Mouse (Mus musculus) intestine, embryonic 16.5 days (tissue): ENCODE results near the gene Dhx40. TPM values are rescaled to one million over a fixed set of nuclear protein-coding genes. Genes with fewer than 3 reads are reported as not detected.
"Not testable (repeated sequence)": the region's sequence is repeated elsewhere in the genome, so short reads cannot be mapped to it uniquely, and the experiment has no call there.

Experiments
- ATAC-seq: fragments of 200-750 bp; cut with Nextera tagmentation; 2 replicates; pipeline ENCODE4 v1.8.0; 2017; ENCODE audit warnings: moderate TSS enrichment, moderate library complexity
- H3K27ac ChIP-seq: fragments of 300-500 bp; sonication (generic); 2 replicates; pipeline ENCODE4 v1.5.1; 2014; ENCODE audit warnings: mild to moderate bottlenecking, low read length
- H3K27me3 ChIP-seq: fragments of 300-500 bp; sonication (generic); replicated peaks from 2 replicates; pipeline ENCODE4 v1.6.1; 2014; ENCODE audit warnings: low read length, control low read depth, mixed read lengths; ENCODE audit not compliant: control insufficient read depth, insufficient read depth
- H3K36me3 ChIP-seq: fragments of 300-500 bp; sonication (generic); 2 replicates; pipeline ENCODE4 v1.6.1; 2014; ENCODE audit warnings: low read length, control low read depth; ENCODE audit not compliant: control insufficient read depth, insufficient read depth
- H3K4me1 ChIP-seq: fragments of 300-500 bp; sonication (generic); 2 replicates; pipeline ENCODE4 v1.6.1; 2014; ENCODE audit warnings: low read length, control low read depth, mixed read lengths; ENCODE audit not compliant: control insufficient read depth, insufficient read depth
- H3K4me2 ChIP-seq: fragments of 300-500 bp; sonication (generic); 2 replicates; pipeline ENCODE4 v1.6.1; 2014; ENCODE audit warnings: low read depth, low read length, control low read depth
- H3K4me3 ChIP-seq: fragments of 300-500 bp; sonication (generic); 2 replicates; pipeline ENCODE4 v1.5.1; 2014; ENCODE audit warnings: mild to moderate bottlenecking, low read length
- H3K9ac ChIP-seq: fragments of 300-500 bp; sonication (generic); 2 replicates; pipeline ENCODE4 v1.6.1; 2014; ENCODE audit warnings: low read depth, low read length
- H3K9me3 ChIP-seq: fragments of 300-500 bp; sonication (generic); 2 replicates; pipeline ENCODE4 v1.6.1; 2016; ENCODE audit warnings: low read length, control low read depth; ENCODE audit not compliant: control insufficient read depth
- WGBS: fragments of 180-500 bp; shearing (Covaris S2); extraction: QIAGEN DNeasy Blood & Tissue Kit; methylation state at CpG from one replicate; pipeline ENCODE4 v1.1.7; 2014; 5-methylcytosine and 5-hydroxymethylcytosine counted together
- polyA plus RNA-seq: library from polyadenylated mRNA; unstranded; fragments of >200 nt; fragmentation: Nextera tagmentation; extraction: Ambion mirVana; gene quantifications from 2 replicates; pipeline ENCODE4 v1.2.1, GENCODE M21; 2015

The Dhx40 gene
- polyA plus RNA-seq, 1 experiment from 2014 or later, result 13.2 TPM

- no peaks in the 10 kb centered on the region for H3K27me3 ChIP-seq
- H3K4me2 ChIP-seq, result no peak overlapping the region
- no peak overlapping the region for H3K9ac ChIP-seq
- H3K4me3 ChIP-seq, result no peak overlapping the region
- H3K4me1 ChIP-seq, result peaks cover 29% of the 10 kb centered on the region
- ATAC-seq, result 0 out of 2 replicates have a peak, but pooled peaks have one; percentile 40
- no peak overlapping the region for H3K27ac ChIP-seq
- H3K9me3 ChIP-seq, result no peaks in the 10 kb centered on the region
- H3K36me3 ChIP-seq, result no peaks in the 10 kb centered on the region
- 37% methylated on average over 2 of the region's 2 CpGs for WGBS
Observed at GRCm38 (mm10) chr11:86742605-86743004, 64.9 kb downstream of the Dhx40 start.

GRCm38 (mm10) chr11:86741505-86741904, 66.0 kb downstream of the Dhx40 start:
- Histone ChIP-seq H3K36me3 (no peaks in the 10 kb centered on the region), H3K4me2 (no peak overlapping the region), H3K9ac (no peak overlapping the region), H3K27me3 (no peaks in the 10 kb centered on the region), H3K4me3 (no peak overlapping the region), H3K27ac (no peak overlapping the region), H3K9me3 (no peaks in the 10 kb centered on the region), H3K4me1 (peaks cover 25% of the 10 kb centered on the region)
- no peak for ATAC-seq
- 91% methylated on average over 5 of the region's 5 CpGs for WGBS

- no peaks in the 10 kb centered on the region for H3K27me3 ChIP-seq
- H3K36me3 ChIP-seq, result no peaks in the 10 kb centered on the region
- peaks cover 11% of the 10 kb centered on the region for H3K4me1 ChIP-seq
- WGBS, result 67% methylated on average over 2 of the region's 2 CpGs
- peak; percentile 58; the same call in 1 of the 2 replicates for ATAC-seq
- H3K9ac ChIP-seq, result no peak overlapping the region
- no peak overlapping the region for H3K4me3 ChIP-seq
- no peak overlapping the region for H3K4me2 ChIP-seq
- H3K9me3 ChIP-seq, result no peaks in the 10 kb centered on the region
- H3K27ac ChIP-seq, result peak overlapping the region; percentile 36; the same call in 1 of the 2 replicates
Observed at GRCm38 (mm10) chr11:86739470-86739869, 68.1 kb downstream of the Dhx40 start.

- H3K4me2 ChIP-seq, result no peak overlapping the region
- WGBS, result 68% methylated on average over 1 of the region's 1 CpGs
- no peak overlapping the region for H3K9ac ChIP-seq
- peak; percentile 86 for ATAC-seq
- no peaks in the 10 kb centered on the region for H3K9me3 ChIP-seq
- H3K27me3 ChIP-seq, result no peaks in the 10 kb centered on the region
- H3K4me3 ChIP-seq, result no peak overlapping the region
- H3K27ac ChIP-seq, result no peak overlapping the region
- peaks cover 12% of the 10 kb centered on the region for H3K4me1 ChIP-seq
- no peaks in the 10 kb centered on the region for H3K36me3 ChIP-seq
Observed at GRCm38 (mm10) chr11:86738956-86739355, 68.6 kb downstream of the Dhx40 start.

GRCm38 (mm10) chr11:86738308-86738707, 69.2 kb downstream of the Dhx40 start:
- not testable (repeated sequence) for H3K4me3 ChIP-seq, H3K36me3 ChIP-seq, H3K27ac ChIP-seq, H3K9me3 ChIP-seq, H3K4me2 ChIP-seq, ATAC-seq, H3K9ac ChIP-seq, H3K27me3 ChIP-seq
- peaks cover 12% of the 10 kb centered on the region for H3K4me1 ChIP-seq
- 96% methylated on average over 1 of the region's 1 CpGs for WGBS

- H3K4me3 ChIP-seq, result no peak overlapping the region
- no peaks in the 10 kb centered on the region for H3K36me3 ChIP-seq
- ATAC-seq, result peak; percentile 83
- peaks cover 9% of the 10 kb centered on the region for H3K4me1 ChIP-seq
- no peaks in the 10 kb centered on the region for H3K9me3 ChIP-seq
- H3K4me2 ChIP-seq, result no peak overlapping the region
- 55% methylated on average over 8 of the region's 8 CpGs for WGBS
- H3K9ac ChIP-seq, result no peak overlapping the region
- H3K27me3 ChIP-seq, result no peaks in the 10 kb centered on the region
- no peak overlapping the region for H3K27ac ChIP-seq
Observed at GRCm38 (mm10) chr11:86737301-86738000, 70.1 kb downstream of the Dhx40 start.

- Histone ChIP-seq H3K4me2 (no peak overlapping the region), H3K4me3 (no peak overlapping the region), H3K27me3 (no peaks in the 10 kb centered on the region), H3K4me1 (peaks cover 5% of the 10 kb centered on the region), H3K9me3 (no peaks in the 10 kb centered on the region), H3K9ac (no peak overlapping the region), H3K27ac (no peak overlapping the region), H3K36me3 (peaks cover 8% of the 10 kb centered on the region)
- 90% methylated on average over 4 of the region's 4 CpGs for WGBS
- no peak for ATAC-seq
Observed at GRCm38 (mm10) chr11:86734993-86735392, 72.6 kb downstream of the Dhx40 start.

- Histone ChIP-seq H3K27me3 (no peaks in the 10 kb centered on the region), H3K27ac (no peak overlapping the region), H3K36me3 (peaks cover 8% of the 10 kb centered on the region), H3K4me3 (no peak overlapping the region), H3K9me3 (no peaks in the 10 kb centered on the region), H3K9ac (0 out of 2 replicates have a peak overlapping the region, but pooled peaks have one; percentile 19), H3K4me2 (no peak overlapping the region), H3K4me1 (peaks cover 5% of the 10 kb centered on the region)
- 74% methylated on average over 10 of the region's 10 CpGs for WGBS
- no peak for ATAC-seq
Observed at GRCm38 (mm10) chr11:86734241-86734939, 73.2 kb downstream of the Dhx40 start.

- 89% methylated on average over 2 of the region's 2 CpGs for WGBS
- H3K36me3 ChIP-seq, result peaks cover 11% of the 10 kb centered on the region
- peaks cover 3% of the 10 kb centered on the region; the same call in 1 of the 2 replicates for H3K4me1 ChIP-seq
- no peak overlapping the region for H3K27ac ChIP-seq
- no peak for ATAC-seq
- no peak overlapping the region for H3K4me3 ChIP-seq
- no peaks in the 10 kb centered on the region for H3K27me3 ChIP-seq
- H3K4me2 ChIP-seq, result no peak overlapping the region
- no peak overlapping the region for H3K9ac ChIP-seq
- H3K9me3 ChIP-seq, result no peaks in the 10 kb centered on the region
Observed at GRCm38 (mm10) chr11:86731443-86731842, 76.1 kb downstream of the Dhx40 start.
